Mouse (Mus musculus) lung, embryonic 15.5 days (tissue): ENCODE results near the gene Tpsab1. TPM values are rescaled to one million over a fixed set of nuclear protein-coding genes. Genes with fewer than 3 reads are reported as not detected.

ENCODE experiments used
- ATAC-seq: fragments of 200-750 bp; cut with Nextera tagmentation; 2 replicates; pipeline ENCODE4 v1.8.0; 2017; ENCODE audit warnings: moderate number of reproducible peaks, borderline replicate concordance; ENCODE audit not compliant: low FRiP score, low TSS enrichment; ENCODE audit errors: extremely low read depth
- H3K27ac ChIP-seq: fragments of 300-500 bp; sonication (generic); 2 replicates; pipeline ENCODE4 v1.5.1; 2015; ENCODE audit warnings: moderate library complexity, mild to moderate bottlenecking, inconsistent platforms
- H3K27me3 ChIP-seq: fragments of 300-500 bp; sonication (generic); 2 replicates; pipeline ENCODE4 v1.6.1; 2015; ENCODE audit warnings: inconsistent platforms
- H3K36me3 ChIP-seq: fragments of 300-500 bp; sonication (generic); 2 replicates; pipeline ENCODE4 v1.6.1; 2015; ENCODE audit warnings: inconsistent platforms
- H3K4me1 ChIP-seq: fragments of 300-500 bp; sonication (generic); 2 replicates; pipeline ENCODE4 v1.6.1; 2015; ENCODE audit warnings: inconsistent platforms
- H3K4me2 ChIP-seq: fragments of 300-500 bp; sonication (generic); 2 replicates; pipeline ENCODE4 v1.6.1; 2015; ENCODE audit warnings: inconsistent platforms, mild to moderate bottlenecking, moderate library complexity
- H3K4me3 ChIP-seq: fragments of 300-500 bp; sonication (generic); 2 replicates; pipeline ENCODE4 v1.5.1; 2015; ENCODE audit warnings: mild to moderate bottlenecking, inconsistent platforms
- H3K9ac ChIP-seq: fragments of 300-500 bp; sonication (generic); 2 replicates; pipeline ENCODE4 v1.6.1; 2015; ENCODE audit warnings: inconsistent platforms
- H3K9me3 ChIP-seq: fragments of 300-500 bp; sonication (generic); 2 replicates; pipeline ENCODE4 v1.6.1; 2016; ENCODE audit warnings: inconsistent platforms
- WGBS: fragments of 180-500 bp; shearing (Covaris S2); methylation state at CpG from one replicate; pipeline ENCODE4 v1.1.7; 2015; 5-methylcytosine and 5-hydroxymethylcytosine counted together
- polyA plus RNA-seq: library from polyadenylated mRNA; unstranded; fragments of >200 nt; fragmentation: Nextera tagmentation; extraction: Ambion mirVana; gene quantifications from 2 replicates; pipeline ENCODE4 v1.2.1, GENCODE M21; 2015

Gene Tpsab1
- polyA plus RNA-seq, 1 experiment from 2014 or later: 0.24 TPM

DNA sequence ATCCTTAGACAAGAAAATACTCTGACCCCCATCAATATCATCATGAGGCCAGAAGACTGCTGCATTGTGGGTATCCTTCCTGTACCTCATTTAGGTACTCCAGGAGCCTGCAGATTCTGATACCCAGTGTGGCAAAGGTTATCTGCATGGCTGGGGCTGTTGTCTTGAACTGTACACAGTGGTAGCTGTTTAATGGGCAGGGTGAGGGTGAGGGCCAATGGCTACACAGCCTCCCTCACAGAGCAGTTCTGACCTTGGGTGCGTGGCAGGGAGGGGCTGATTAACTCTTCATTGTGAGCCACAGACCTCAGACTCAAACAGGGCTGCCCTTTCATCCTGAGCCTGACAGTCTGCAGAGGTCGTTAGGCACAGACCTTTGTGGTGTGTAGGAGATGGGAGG is 22.4 kb downstream of the Tpsab1 start:
- Histone ChIP-seq H3K4me2 (no peak overlapping the region), H3K9me3 (no peaks in the 10 kb centered on the region), H3K4me3 (no peak overlapping the region), H3K27ac (no peak overlapping the region), H3K36me3 (no peaks in the 10 kb centered on the region), H3K9ac (no peak overlapping the region), H3K4me1 (no peaks in the 10 kb centered on the region), H3K27me3 (no peaks in the 10 kb centered on the region)
- 3% methylated on average over 2 of the region's 2 CpGs for WGBS
- ATAC-seq: no peak

DNA sequence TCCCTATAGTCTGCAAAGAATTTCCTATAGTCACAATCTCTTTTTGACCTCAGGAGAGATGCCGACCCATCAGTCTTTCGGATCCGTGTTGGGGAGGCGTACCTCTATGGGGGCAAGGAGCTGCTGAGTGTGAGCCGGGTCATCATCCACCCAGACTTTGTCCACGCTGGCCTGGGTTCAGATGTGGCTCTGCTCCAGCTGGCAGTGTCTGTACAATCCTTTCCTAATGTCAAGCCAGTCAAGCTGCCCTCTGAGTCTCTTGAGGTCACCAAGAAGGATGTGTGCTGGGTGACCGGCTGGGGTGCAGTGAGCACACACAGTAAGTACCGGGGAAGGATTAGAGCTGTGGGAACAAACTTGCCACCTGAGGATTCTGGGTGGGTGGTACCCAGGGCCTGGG is 24.5 kb downstream of the Tpsab1 start:
- no peak overlapping the region for H3K4me3 ChIP-seq
- 86% methylated on average over 8 of the region's 8 CpGs for WGBS
- H3K9ac ChIP-seq: no peak overlapping the region
- no peak overlapping the region for H3K4me2 ChIP-seq
- H3K36me3 ChIP-seq: no peaks in the 10 kb centered on the region
- H3K27ac ChIP-seq: no peak overlapping the region
- H3K4me1 ChIP-seq: no peaks in the 10 kb centered on the region
- no peaks in the 10 kb centered on the region for H3K27me3 ChIP-seq
- H3K9me3 ChIP-seq: no peaks in the 10 kb centered on the region
- no peak for ATAC-seq

DNA sequence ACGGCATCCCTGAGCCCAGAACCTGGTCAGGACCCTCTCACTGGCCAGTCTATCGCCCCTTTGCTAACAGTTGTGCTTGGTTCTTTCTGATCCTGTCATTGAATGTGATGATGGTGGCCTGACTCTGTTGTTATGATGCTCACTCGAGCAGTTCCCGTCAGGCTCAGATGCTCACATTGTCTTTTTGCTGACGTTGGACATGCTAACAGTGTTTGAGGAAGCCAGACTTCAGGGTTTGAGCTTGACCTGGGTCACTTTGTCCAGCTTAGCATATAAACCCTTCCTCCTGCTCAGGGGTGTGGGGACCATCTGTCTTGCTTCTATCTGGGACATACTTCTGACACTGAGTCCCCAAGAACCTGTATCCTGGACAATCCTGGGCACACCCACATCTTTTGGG is 27.0 kb downstream of the Tpsab1 start, which contains the start of gene Prss29:
Prss29 (plus strand) TSS at position 301 of the 400 bp plus-strand sequence.
- Histone ChIP-seq H3K9ac (no peak within 1 kb of the TSS), H3K4me2 (no peak within 1 kb of the TSS), H3K36me3 (no peaks in the 10 kb centered on the region), H3K4me1 (no peaks in the 10 kb centered on the region), H3K27me3 (no peaks in the 10 kb centered on the region), H3K27ac (no peak within 1 kb of the TSS), H3K4me3 (no peak within 1 kb of the TSS), H3K9me3 (no peaks in the 10 kb centered on the region)
- 65% methylated on average over 5 of the region's 5 CpGs for WGBS
- no peak for ATAC-seq

DNA sequence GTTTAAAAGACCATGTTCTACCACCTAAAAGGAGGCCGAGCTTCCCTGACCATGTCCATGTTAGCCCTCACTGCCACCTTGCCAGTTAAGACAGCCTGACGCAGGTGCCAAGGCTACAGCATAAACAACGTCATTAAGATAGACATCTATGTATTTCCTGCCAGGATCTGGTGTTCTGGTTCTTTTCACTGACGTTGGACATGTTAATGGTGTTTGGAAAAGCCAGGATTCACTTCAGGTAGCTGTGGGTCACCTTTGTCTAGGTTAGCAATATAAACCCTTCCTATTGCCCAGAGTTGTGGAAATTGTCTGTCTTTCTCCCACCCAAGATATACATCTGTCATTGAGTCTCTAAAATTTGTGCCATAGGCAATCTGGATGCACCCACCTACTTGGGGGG is 37.0 kb downstream of the Tpsab1 start, which contains the start of gene Prss28:
Prss28 (plus strand) TSS at position 301 of the 400 bp plus-strand sequence.
- Histone ChIP-seq H3K27me3 (0 out of 2 replicates have a peak, but pooled peaks cover 3% of the 10 kb centered on the region), H3K36me3 (no peaks in the 10 kb centered on the region), H3K4me2 (no peak within 1 kb of the TSS), H3K9me3 (no peaks in the 10 kb centered on the region), H3K4me1 (no peaks in the 10 kb centered on the region), H3K4me3 (no peak within 1 kb of the TSS), H3K27ac (no peak within 1 kb of the TSS), H3K9ac (no peak within 1 kb of the TSS)
- WGBS: 45% methylated on average over 4 of the region's 4 CpGs
- ATAC-seq: no peak

DNA sequence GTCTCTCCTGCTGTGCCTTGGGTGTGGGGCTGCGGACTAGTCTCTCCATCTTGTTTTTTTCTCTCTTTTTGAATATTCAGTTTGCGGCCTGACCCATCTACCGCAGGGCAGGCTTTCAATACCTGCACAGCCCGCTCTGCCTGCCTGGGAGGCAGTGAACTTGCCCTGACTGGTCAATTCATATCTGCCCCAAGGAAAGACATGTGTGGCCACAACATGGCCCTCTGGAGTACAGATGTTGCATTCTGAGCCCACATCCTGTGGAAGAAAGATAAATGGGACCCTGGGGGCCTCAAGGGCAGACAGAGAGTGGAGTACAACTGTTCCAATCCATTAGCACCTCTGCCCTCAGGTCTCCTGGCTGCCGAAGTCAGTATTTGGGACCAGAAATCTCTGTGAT is 47.3 kb downstream of the Tpsab1 start, which contains the start of gene Prss34:
Prss34 (plus strand) TSS at position 301 of the 400 bp plus-strand sequence.
- Histone ChIP-seq H3K4me1 (no peaks in the 10 kb centered on the region), H3K27ac (no peak within 1 kb of the TSS), H3K27me3 (no peaks in the 10 kb centered on the region), H3K36me3 (no peaks in the 10 kb centered on the region), H3K9ac (no peak within 1 kb of the TSS), H3K4me2 (no peak within 1 kb of the TSS), H3K4me3 (no peak within 1 kb of the TSS), H3K9me3 (no peaks in the 10 kb centered on the region)
- WGBS: 67% methylated on average over 5 of the region's 5 CpGs
- ATAC-seq: no peak

DNA sequence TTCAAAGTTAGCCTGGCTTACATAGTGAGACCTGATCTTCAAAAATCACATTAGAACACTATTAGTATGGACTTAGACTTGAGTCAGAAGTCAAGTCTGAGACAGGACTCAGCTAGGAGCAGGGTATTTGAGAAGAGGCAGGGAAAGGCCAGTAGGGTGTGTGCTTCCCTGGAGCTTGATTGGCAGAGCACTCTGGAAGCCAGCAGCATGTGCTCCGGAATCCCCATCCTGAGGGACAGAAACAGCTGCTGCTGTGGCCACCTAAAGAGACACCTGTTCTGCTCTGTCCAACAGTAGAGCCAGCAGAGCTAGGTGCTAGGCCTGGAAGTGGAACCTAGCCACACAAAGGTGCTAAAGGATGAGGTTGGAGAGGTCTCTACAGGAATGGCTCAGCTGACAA is 51.3 kb downstream of the Tpsab1 start:
- H3K9me3 ChIP-seq: no peaks in the 10 kb centered on the region
- H3K4me3 ChIP-seq: no peak overlapping the region
- 37% methylated on average over 1 of the region's 1 CpGs for WGBS
- no peaks in the 10 kb centered on the region for H3K36me3 ChIP-seq
- no peaks in the 10 kb centered on the region for H3K4me1 ChIP-seq
- H3K27me3 ChIP-seq: no peaks in the 10 kb centered on the region
- no peak for ATAC-seq
- H3K9ac ChIP-seq: no peak overlapping the region
- H3K27ac ChIP-seq: no peak overlapping the region
- no peak overlapping the region for H3K4me2 ChIP-seq

DNA sequence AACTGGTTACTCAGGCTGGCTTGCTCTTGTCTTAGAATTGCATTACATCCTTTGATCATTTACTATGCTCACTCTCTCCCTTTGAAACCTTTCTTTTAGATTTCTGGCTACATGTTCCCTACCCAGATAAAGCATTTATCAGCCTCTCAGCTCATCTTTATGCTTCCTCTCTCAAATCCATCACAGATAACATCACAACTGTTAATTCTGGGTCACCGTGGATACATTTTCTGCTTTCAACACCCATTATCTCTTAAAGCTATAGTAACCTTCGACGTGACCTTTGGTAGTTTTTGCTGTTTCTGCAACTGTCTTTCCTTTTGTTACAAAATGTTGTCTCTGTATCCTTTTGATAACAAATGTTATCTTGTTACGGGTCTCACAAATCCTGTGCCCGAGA is 51.9 kb downstream of the Tpsab1 start:
- ATAC-seq: no peak
- Histone ChIP-seq H3K4me1 (no peaks in the 10 kb centered on the region), H3K4me3 (no peak overlapping the region), H3K9me3 (no peaks in the 10 kb centered on the region), H3K4me2 (no peak overlapping the region), H3K9ac (no peak overlapping the region), H3K27me3 (no peaks in the 10 kb centered on the region), H3K27ac (no peak overlapping the region), H3K36me3 (no peaks in the 10 kb centered on the region)
- WGBS: 36% methylated on average over 5 of the region's 5 CpGs

Other genes with a start within 250 kb of the Tpsab1 start
- gene Telo2, start 229.6 kb downstream of the Tpsab1 start, polyA plus RNA-seq: 42.2 and 46.3 TPM in 2 replicates
- gene Ptx4, start 224.8 kb downstream of the Tpsab1 start, polyA plus RNA-seq: 0.14 TPM in 1 of 2 replicates, not detected in the other
- 21.4 and 22.4 TPM in 2 replicates for gene Clcn7, start 212.2 kb downstream of the Tpsab1 start, polyA plus RNA-seq
- gene Ccdc154, start 183.1 kb downstream of the Tpsab1 start, polyA plus RNA-seq: 0.44 and 0.50 TPM in 2 replicates
- 9.0 and 10.3 TPM in 2 replicates for gene Gm38655, start 170.1 kb downstream of the Tpsab1 start, polyA plus RNA-seq
- 32.1 and 33.0 TPM in 2 replicates for gene BC003965, start 161.0 kb downstream of the Tpsab1 start, polyA plus RNA-seq
- gene Unkl, start 157.2 kb downstream of the Tpsab1 start, polyA plus RNA-seq: 8.6 and 8.8 TPM in 2 replicates
- gene Gnptg, start 105.4 kb downstream of the Tpsab1 start, polyA plus RNA-seq: 43.3 and 47.2 TPM in 2 replicates
- 45.9 and 46.4 TPM in 2 replicates for gene Tsr3, start 105.4 kb downstream of the Tpsab1 start, polyA plus RNA-seq
- gene Baiap3, start 89.2 kb downstream of the Tpsab1 start, polyA plus RNA-seq: 0.91 and 1.2 TPM in 2 replicates
- 698 TPM in 2 replicates for gene Ube2i, start 70.9 kb downstream of the Tpsab1 start, polyA plus RNA-seq
- 0.80 and 1.3 TPM in 2 replicates for gene Prss34, start 47.2 kb downstream of the Tpsab1 start, polyA plus RNA-seq
- not detected in 2 replicates for gene Prss28, start 36.9 kb downstream of the Tpsab1 start, polyA plus RNA-seq
- not detected in 2 replicates for gene Prss29, start 26.9 kb downstream of the Tpsab1 start, polyA plus RNA-seq
- gene Tpsb2, start 20.7 kb upstream of the Tpsab1 start, polyA plus RNA-seq: 3.6 and 5.7 TPM in 2 replicates
- gene Tpsg1, start 23.7 kb upstream of the Tpsab1 start, polyA plus RNA-seq: 0.46 and 0.76 TPM in 2 replicates
- gene Cacna1h, start 88.2 kb upstream of the Tpsab1 start, polyA plus RNA-seq: 2.5 and 2.6 TPM in 2 replicates
- gene Tekt4, start 109.1 kb upstream of the Tpsab1 start, polyA plus RNA-seq: 2.6 and 3.0 TPM in 2 replicates
- 0.06 and 0.09 TPM in 2 replicates for gene Sstr5, start 151.7 kb upstream of the Tpsab1 start, polyA plus RNA-seq
- 0.35 and 0.76 TPM in 2 replicates for gene Sox8, start 225.1 kb upstream of the Tpsab1 start, polyA plus RNA-seq
- gene Lmf1, start 233.5 kb upstream of the Tpsab1 start, polyA plus RNA-seq: 25.7 and 26.7 TPM in 2 replicates